Mouse (Mus musculus): ENCODE results near the gene Gja6. TPM values are rescaled to one million over a fixed set of nuclear protein-coding genes. Genes with fewer than 3 reads are reported as not detected.

The Gja6 gene
- total RNA-seq (2021) = under 1 TPM in 1 of 2 experiments, not detected in 1; 0.34 TPM

- no peak for DNase-seq
- intact Hi-C loops (cut with DNase I) = no loop called here
These were observed at the start of gene Gja6 for GRCm38 (mm10) chrX:160906952-160907351. Gene Gja6 (minus strand): TSS chrX:160907052.

GRCm38 (mm10) chrX:160949583-160949982 lies 42.7 kb upstream of the Gja6 start:
- intact Hi-C loops (cut with DNase I) = no loop called here

GRCm38 (mm10) chrX:160944722-160945121 lies 37.9 kb upstream of the Gja6 start:
- intact Hi-C loops (cut with DNase I) = no loop called here
- DNase-seq = no peak

More at GRCm38 (mm10) chrX:160949583-160949982, 42.7 kb upstream of the Gja6 start:
- no peak for DNase-seq

- intact Hi-C loops (cut with DNase I) = no loop called here
- peak; percentile 14 to 28 for DNase-seq
These were observed 28.7 kb upstream of the Gja6 start for GRCm38 (mm10) chrX:160935541-160935940.

GRCm38 (mm10) chrX:160930656-160931055 lies 23.8 kb upstream of the Gja6 start:
- intact Hi-C loops (cut with DNase I) = loop anchor here (5.0 kb wide), 1 partner anchor 778 kb away; no protein-coding TSS in a partner anchor
- no peak for DNase-seq

GRCm38 (mm10) chrX:160928870-160929269 lies 22.0 kb upstream of the Gja6 start:
- intact Hi-C loops (cut with DNase I) = no loop called here
- no peak for DNase-seq

- DNase-seq = no peak
- intact Hi-C loops (cut with DNase I) = no loop called here
These were observed 12.3 kb upstream of the Gja6 start for GRCm38 (mm10) chrX:160919022-160919637.

- intact Hi-C loops (cut with DNase I) = no loop called here
- DNase-seq = no peak
These were observed 375 bp downstream of the Gja6 start for GRCm38 (mm10) chrX:160906477-160906876.

GRCm38 (mm10) chrX:160905913-160906312 lies 939 bp downstream of the Gja6 start:
- no peak for DNase-seq
- intact Hi-C loops (cut with DNase I) = no loop called here

- intact Hi-C loops (cut with DNase I) = no loop called here
- no peak for DNase-seq
These were observed 1.7 kb downstream of the Gja6 start for GRCm38 (mm10) chrX:160905041-160905678.

- intact Hi-C loops (cut with DNase I) = no loop called here
- DNase-seq = no peak
These were observed 5.7 kb downstream of the Gja6 start for GRCm38 (mm10) chrX:160901118-160901517.

GRCm38 (mm10) chrX:160892077-160892476 lies 14.8 kb downstream of the Gja6 start:
- no peak for DNase-seq
- intact Hi-C loops (cut with DNase I) = no loop called here

- intact Hi-C loops (cut with DNase I) = no loop called here
- DNase-seq = no peak
These were observed 20.6 kb downstream of the Gja6 start for GRCm38 (mm10) chrX:160886301-160886700.

- DNase-seq = no peak
- intact Hi-C loops (cut with DNase I) = no loop called here
These were observed 40.3 kb downstream of the Gja6 start for GRCm38 (mm10) chrX:160866576-160866975.

- intact Hi-C loops (cut with DNase I) = no loop called here
- no peak for DNase-seq
These were observed 41.8 kb downstream of the Gja6 start for GRCm38 (mm10) chrX:160865022-160865421.

- DNase-seq = no peak
- intact Hi-C loops (cut with DNase I) = no loop called here
These were observed 43.0 kb downstream of the Gja6 start for GRCm38 (mm10) chrX:160863689-160864383.

Other genes with a start within 250 kb of the Gja6 start
- not detected for gene Ppef1, start 171.3 kb downstream of the Gja6 start, total RNA-seq (2021)
- gene Rs1, start 139.0 kb downstream of the Gja6 start, total RNA-seq (2021) = under 1 TPM; 0.12 to 0.17 TPM
- 1 to 10 TPM; 7.3 to 7.4 TPM for gene Cdkl5, start 87.7 kb upstream of the Gja6 start, total RNA-seq (2021)
- gene Scml2, start 210.1 kb upstream of the Gja6 start, total RNA-seq (2021) = 1 to 10 TPM; 2.4 to 3.6 TPM